Mouse (Mus musculus) spleen, adult 2 months (tissue): ENCODE measurements around the gene Agpat4. TPM values are rescaled to one million over a fixed set of nuclear protein-coding genes. Genes with fewer than 3 reads are reported as not detected.

Experiments
- DNase-seq, 2 experiments: peaks; one replicate each; pipeline versions ENCODE4 v3.0.0 to v3.0.0-alpha.2; 2012 to 2021; ENCODE audit warnings: low spot score in 2 of 2, low read depth in 1 of 2
- H3K27ac ChIP-seq: fragments of 200-500 bp; 2 replicates; pipeline ENCODE4 v1.5.1; 2012; ENCODE audit warnings: low read length, inconsistent platforms; ENCODE audit not compliant: insufficient read depth
- H3K27me3 ChIP-seq: fragments of 200-500 bp; 2 replicates; pipeline ENCODE4 v1.6.1; 2012; ENCODE audit warnings: mild to moderate bottlenecking, moderate library complexity, low read length, inconsistent platforms; ENCODE audit not compliant: control insufficient read depth, insufficient read depth
- H3K36me3 ChIP-seq: fragments of 200-500 bp; 2 replicates; pipeline ENCODE4 v1.6.1; 2012; ENCODE audit warnings: mild to moderate bottlenecking, low read length, inconsistent platforms; ENCODE audit not compliant: control insufficient read depth, insufficient read depth
- H3K4me1 ChIP-seq: fragments of 200-500 bp; 2 replicates; pipeline ENCODE4 v1.6.1; 2011; ENCODE audit warnings: inconsistent platforms; ENCODE audit not compliant: control insufficient read depth, insufficient read depth, insufficient read length
- H3K4me3 ChIP-seq: fragments of 200-500 bp; 2 replicates; pipeline ENCODE4 v1.5.1; 2011; ENCODE audit warnings: mild to moderate bottlenecking, inconsistent platforms; ENCODE audit not compliant: insufficient read depth, insufficient read length; ENCODE audit errors: extremely low read depth
- CTCF ChIP-seq: fragments of 200-500 bp; IDR thresholded peaks from 2 replicates; pipeline ENCODE4 v1.5.1; 2011; ENCODE audit warnings: mild to moderate bottlenecking, inconsistent platforms; ENCODE audit not compliant: insufficient read depth, insufficient read length, insufficient replicate concordance; ENCODE audit errors: extremely low read depth
- POLR2A ChIP-seq: fragments of 200-500 bp; IDR thresholded peaks from 2 replicates; pipeline ENCODE4 v1.6.1; 2011; ENCODE audit warnings: low read depth, low read length, inconsistent platforms
- WGBS: fragments of 180-500 bp; shearing (Covaris S2); methylation state at CpG from one replicate; pipeline ENCODE4 v1.1.7; 2018; 5-methylcytosine and 5-hydroxymethylcytosine counted together
- polyA plus RNA-seq: library from polyadenylated mRNA; depleted of rRNA; stranded (reverse); fragments of >200 nt; gene quantifications from 2 replicates; pipeline ENCODE4 v1.2.3, GENCODE M21; 2012

Agpat4 gene
- polyA plus RNA-seq, 1 experiment: 14.4 TPM

GRCm38 (mm10) chr17:12201086-12201485, 82.6 kb downstream of the Agpat4 start:
- WGBS: 96% methylated on average over 1 of the region's 1 CpGs
- no peak for DNase-seq
- H3K27me3 ChIP-seq: no peaks in the 10 kb centered on the region
- H3K4me3 ChIP-seq: no peak overlapping the region
- H3K36me3 ChIP-seq: no peaks in the 10 kb centered on the region
- no peak overlapping the region for H3K27ac ChIP-seq
- peaks cover 6% of the 10 kb centered on the region; the same call in 1 of the 2 replicates for H3K4me1 ChIP-seq
- no peak for TF ChIP-seq POLR2A
- no peak for TF ChIP-seq CTCF

GRCm38 (mm10) chr17:12203414-12203897, 85.0 kb downstream of the Agpat4 start:
- Histone ChIP-seq H3K27me3 (no peaks in the 10 kb centered on the region), H3K27ac (no peak overlapping the region; the same call in 1 of the 2 replicates), H3K36me3 (no peaks in the 10 kb centered on the region), H3K4me1 (peaks cover 8% of the 10 kb centered on the region; the same call in 1 of the 2 replicates), H3K4me3 (no peak overlapping the region)
- no peak for DNase-seq
- WGBS: 88% methylated on average over 15 of the region's 15 CpGs
- no peak for TF ChIP-seq CTCF
- TF ChIP-seq POLR2A: no peak

GRCm38 (mm10) chr17:12204246-12204645, 85.7 kb downstream of the Agpat4 start:
- Histone ChIP-seq H3K4me3 (no peak overlapping the region), H3K27ac (peak overlapping the region; percentile 43; the same call in 1 of the 2 replicates), H3K36me3 (no peaks in the 10 kb centered on the region), H3K4me1 (peaks cover 8% of the 10 kb centered on the region; the same call in 1 of the 2 replicates), H3K27me3 (no peaks in the 10 kb centered on the region)
- TF ChIP-seq CTCF (no peak), POLR2A (no peak)
- no peak for DNase-seq
- WGBS: 73% methylated on average over 3 of the region's 3 CpGs

- H3K4me1 ChIP-seq: peaks cover 8% of the 10 kb centered on the region; the same call in 1 of the 2 replicates
- DNase-seq: no peak
- H3K36me3 ChIP-seq: no peaks in the 10 kb centered on the region
- TF ChIP-seq POLR2A: no peak
- no peak for TF ChIP-seq CTCF
- H3K27ac ChIP-seq: peak overlapping the region; percentile 43; the same call in 1 of the 2 replicates
- H3K4me3 ChIP-seq: no peak overlapping the region
- 85% methylated on average over 3 of the region's 3 CpGs for WGBS
- H3K27me3 ChIP-seq: no peaks in the 10 kb centered on the region
These were observed 86.1 kb downstream of the Agpat4 start for GRCm38 (mm10) chr17:12204689-12205014.

GRCm38 (mm10) chr17:12205015-12205693, 86.7 kb downstream of the Agpat4 start:
- Histone ChIP-seq H3K27ac (peak overlapping the region; percentile 84; the same call in 1 of the 2 replicates), H3K36me3 (no peaks in the 10 kb centered on the region), H3K4me1 (peaks cover 8% of the 10 kb centered on the region; the same call in 1 of the 2 replicates), H3K4me3 (no peak overlapping the region), H3K27me3 (no peaks in the 10 kb centered on the region)
- no peak for DNase-seq
- 43% methylated on average over 10 of the region's 10 CpGs for WGBS
- no peak for TF ChIP-seq POLR2A
- TF ChIP-seq CTCF: no peak

- DNase-seq: no peak
- Histone ChIP-seq H3K36me3 (no peaks in the 10 kb centered on the region), H3K4me1 (peaks cover 8% of the 10 kb centered on the region; the same call in 1 of the 2 replicates), H3K27ac (peak overlapping the region; percentile 63), H3K4me3 (no peak overlapping the region), H3K27me3 (no peaks in the 10 kb centered on the region)
- 10% methylated on average over 4 of the region's 4 CpGs for WGBS
- TF ChIP-seq POLR2A (no peak), CTCF (no peak)
These were observed 87.2 kb downstream of the Agpat4 start for GRCm38 (mm10) chr17:12205694-12206075.

- Histone ChIP-seq H3K4me1 (peaks cover 8% of the 10 kb centered on the region; the same call in 1 of the 2 replicates), H3K27me3 (no peaks in the 10 kb centered on the region), H3K4me3 (no peak overlapping the region), H3K27ac (peak overlapping the region; percentile 63), H3K36me3 (no peaks in the 10 kb centered on the region)
- WGBS: 53% methylated on average over 3 of the region's 3 CpGs
- no peak for TF ChIP-seq POLR2A
- TF ChIP-seq CTCF: no peak
- DNase-seq: no peak
These were observed 87.7 kb downstream of the Agpat4 start for GRCm38 (mm10) chr17:12206248-12206647.
